Mouse (Mus musculus) frontal cortex, postnatal 10 days (tissue): ENCODE measurements at regions not wholly inside any gene's neighbourhood (a gene's known extent, or its start where the extent isn't known, plus 50 kb on each side); places are given as distances from the start of the nearest gene placed in this dataset.

Experiments
- DNase-seq, 2 experiments: peaks; one replicate each; pipeline ENCODE4 v3.0.0; 2022; ENCODE audit warnings: low spot score in 2 of 2, mixed read lengths in 1 of 2

DNA sequence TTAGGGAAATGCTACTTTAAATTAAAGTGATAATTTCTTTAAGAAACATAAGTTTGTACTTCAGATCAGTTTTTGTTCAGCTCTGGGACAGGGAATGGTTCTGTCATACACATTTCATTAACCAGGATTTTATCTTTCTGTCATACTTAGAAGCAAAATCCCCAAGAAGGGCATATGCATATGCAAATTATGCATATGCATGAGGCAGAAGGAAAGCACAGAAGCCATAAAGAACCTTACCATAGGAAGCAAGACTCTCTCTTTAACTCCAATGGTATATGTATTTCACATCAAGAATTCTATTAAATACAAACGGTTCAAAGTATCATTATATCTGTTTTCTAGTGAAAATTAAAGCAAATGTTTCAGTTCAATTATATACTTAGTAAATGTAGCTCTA, 381.5 kb downstream of the Kcnj3 start:
- no peak for DNase-seq

DNA sequence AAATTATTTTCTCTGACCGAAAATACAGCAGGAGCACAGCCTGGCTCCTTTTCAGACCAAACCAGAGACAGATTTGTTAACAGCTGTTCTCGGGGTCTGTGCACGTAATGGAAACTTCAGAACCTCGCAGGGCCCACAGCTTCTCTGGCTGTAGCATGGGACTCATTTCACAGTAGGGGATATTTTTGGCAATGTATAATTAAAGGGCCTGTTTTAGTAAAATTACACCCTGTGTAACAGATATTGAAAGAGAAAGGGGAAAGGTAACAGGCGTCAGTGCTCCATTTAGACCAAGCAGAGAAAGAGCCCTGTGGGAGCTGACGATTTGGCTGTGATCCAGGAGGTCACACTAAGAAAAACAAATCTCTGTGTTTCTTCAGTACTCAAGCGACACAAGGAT, 382.4 kb downstream of the Kcnj3 start:
- peak; percentile 36 to 39 for DNase-seq

DNA sequence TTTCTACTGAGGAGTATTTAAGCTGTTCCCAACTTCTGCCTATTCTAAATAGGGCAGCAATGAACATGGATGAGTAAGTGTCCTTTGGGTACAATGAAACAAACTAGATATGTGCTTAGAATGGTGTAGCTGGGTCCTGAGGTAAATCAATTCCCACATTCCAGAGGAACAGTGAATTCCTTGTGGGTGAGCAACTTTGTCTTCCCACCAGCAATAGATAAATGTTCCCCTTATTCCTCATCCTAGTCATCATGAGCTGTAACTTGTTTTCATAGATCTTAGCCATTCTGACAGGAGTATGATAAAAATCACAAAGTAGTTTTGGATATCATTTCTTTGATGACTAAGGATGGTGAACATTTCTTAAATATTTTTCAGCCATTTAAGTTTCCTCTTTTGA, 387.0 kb downstream of the Kcnj3 start:
- no peak for DNase-seq

DNA sequence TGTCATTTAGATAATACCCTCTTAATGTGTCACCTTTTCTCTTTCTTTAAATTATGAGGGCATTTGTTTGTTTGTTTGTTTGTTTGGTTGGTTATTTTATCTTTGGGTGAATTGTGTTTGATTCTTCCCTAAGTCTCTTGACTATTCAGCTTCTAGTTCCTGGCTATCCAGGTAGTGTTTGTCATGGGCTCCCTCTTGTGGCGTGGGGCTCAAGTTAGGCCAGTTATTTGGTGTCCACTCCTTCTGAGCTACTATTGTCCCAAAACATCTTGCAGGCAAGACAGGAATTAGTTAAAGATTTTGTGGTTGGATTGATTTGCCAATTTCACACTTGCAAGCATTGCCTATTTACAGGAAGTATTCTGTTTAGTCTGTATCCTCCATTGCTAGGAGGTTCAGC, 405.8 kb downstream of the Kcnj3 start:
- DNase-seq = no peak

DNA sequence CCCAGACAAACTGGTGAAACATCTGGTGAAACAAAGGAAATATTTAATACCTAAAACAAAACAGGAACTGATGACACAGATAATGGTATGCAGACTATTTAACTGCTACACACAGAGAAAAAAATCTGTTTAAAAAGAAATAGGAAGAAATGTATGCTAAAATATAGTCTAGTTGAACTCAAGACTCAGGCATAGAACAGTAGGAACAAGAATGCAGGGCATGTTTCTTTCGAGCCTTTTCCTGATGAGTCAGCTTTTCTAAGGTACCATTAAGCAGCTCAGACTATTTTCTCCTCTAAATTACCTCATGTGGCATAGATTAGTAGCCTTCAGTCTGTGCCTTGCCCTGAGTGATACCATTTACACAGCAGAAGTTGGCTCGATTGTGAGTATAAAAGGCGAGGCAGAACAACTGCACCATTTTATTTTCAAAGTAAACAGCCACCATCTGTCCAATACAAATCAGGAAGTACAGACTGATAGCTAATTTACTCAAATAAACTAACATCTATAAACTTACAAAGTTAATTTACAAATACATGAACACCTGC, 411.1 kb downstream of the Kcnj3 start:
- DNase-seq = no peak

DNA sequence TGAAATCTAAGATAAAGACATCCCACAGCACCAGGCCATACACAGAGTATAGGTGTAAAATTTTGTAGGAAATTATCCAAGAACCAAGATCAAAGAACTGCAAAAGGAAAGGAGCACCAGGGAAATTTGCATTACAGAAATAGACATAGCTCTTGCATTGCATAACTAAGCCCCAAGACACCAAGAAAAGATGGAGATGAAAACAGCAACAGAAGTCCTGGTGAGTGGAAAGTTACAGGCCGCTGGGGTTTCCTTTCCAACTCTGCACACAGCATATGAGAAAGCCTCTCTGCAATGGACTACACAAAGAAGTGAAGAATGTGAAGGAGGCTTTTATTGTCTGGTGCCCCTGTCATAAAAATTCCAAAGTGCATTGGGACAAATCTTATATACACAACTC, 426.7 kb downstream of the Kcnj3 start:
- DNase-seq = no peak

DNA sequence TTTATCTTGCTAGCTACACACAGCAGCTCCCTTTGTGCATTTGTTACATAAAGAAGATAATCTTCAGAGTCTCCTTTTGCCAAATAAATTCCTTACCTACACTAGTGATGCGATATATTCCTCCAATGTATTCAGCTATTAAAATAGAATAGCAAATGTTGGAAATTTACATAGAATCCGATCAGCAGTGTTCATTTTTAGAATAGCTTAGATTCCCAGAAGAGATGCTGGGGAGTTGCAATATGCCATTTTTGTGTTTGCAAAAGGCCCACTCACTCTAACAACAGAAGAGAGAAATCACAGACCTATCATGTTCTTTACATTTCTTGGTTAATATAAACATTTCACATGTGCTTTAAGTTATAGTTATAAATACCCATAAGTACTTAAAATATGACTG, 454.2 kb downstream of the Kcnj3 start:
- no peak for DNase-seq

DNA sequence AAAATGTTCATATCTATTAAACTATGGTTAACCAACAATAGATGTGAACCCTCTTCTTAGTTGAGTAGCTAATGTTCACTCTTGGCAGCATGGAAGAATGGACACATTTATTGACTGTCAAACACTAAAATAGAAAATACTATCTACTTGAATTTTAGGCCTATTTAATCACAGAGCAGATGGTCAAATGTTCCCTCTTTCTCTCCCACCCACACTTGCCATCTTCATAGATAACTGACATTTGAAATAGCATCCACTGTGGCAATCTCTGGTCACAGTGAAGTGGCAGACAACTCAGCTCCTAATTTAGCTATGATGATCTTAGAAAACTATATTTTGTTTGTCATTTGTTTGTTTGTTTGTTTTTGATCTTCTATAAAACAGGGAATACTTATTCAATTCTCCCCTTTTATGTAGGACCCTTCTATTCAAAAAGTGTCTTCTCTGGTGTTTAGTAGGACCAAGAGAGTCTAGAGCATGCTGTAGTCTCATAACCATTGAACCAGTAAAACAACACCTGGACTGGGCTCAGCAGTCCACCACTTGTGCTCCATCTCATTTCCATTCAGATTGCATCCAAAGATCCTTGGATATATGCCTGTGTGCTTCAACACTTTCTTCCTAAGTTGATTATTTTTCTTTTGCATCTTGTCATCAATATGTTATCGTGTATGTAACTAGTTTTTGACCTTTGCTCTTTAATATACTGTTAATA, 457.2 kb downstream of the Kcnj3 start:
- no peak for DNase-seq

DNA sequence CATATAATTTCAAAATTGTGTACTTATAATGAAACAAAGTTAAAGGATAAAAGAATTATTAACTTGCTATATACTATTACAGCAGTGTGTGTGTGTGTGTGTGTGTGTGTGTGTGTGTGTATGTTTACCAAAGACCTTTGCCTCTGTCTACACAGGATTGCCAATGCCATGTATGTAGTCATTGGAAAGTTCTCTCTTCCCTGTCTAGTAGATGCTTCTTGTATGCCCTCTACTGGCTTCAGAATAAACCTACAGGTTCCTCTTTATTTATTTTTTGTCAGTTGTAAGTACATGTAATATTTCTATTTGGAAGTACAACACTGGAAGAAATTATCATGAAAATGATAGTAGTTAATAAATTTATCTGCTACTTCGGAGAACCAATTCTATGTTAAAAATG, 484.5 kb downstream of the Kcnj3 start:
- no peak for DNase-seq
